Mouse (Mus musculus) liver, adult 2 months (tissue): Measurements from ENCODE around the gene Kctd7. TPM values are rescaled to one million over a fixed set of nuclear protein-coding genes. Genes with fewer than 3 reads are reported as not detected.
A peak's percentile ranks its signal among the peaks of the same experiment; 100 is the strongest.

Source experiments
- DNase-seq: peaks from one replicate; pipeline ENCODE4 v3.0.0-alpha.2; 2011; ENCODE audit warnings: low read depth, low spot score; ENCODE audit errors: extremely low read depth
- H3K27ac ChIP-seq: fragments of 200-500 bp; replicated peaks from 2 replicates; pipeline ENCODE4 v1.5.1; 2012; ENCODE audit warnings: low read depth, mild to moderate bottlenecking, control low read depth, inconsistent platforms, low read length; ENCODE audit not compliant: insufficient read depth
- H3K27me3 ChIP-seq: fragments of 200-500 bp; 2 replicates; pipeline ENCODE4 v1.6.1; 2012; ENCODE audit warnings: mild to moderate bottlenecking, moderate library complexity, low read length, inconsistent platforms; ENCODE audit not compliant: control insufficient read depth, insufficient read depth
- H3K36me3 ChIP-seq: fragments of 200-500 bp; 2 replicates; pipeline ENCODE4 v1.6.1; 2012; ENCODE audit warnings: low read length, inconsistent platforms; ENCODE audit not compliant: control insufficient read depth, insufficient read depth
- H3K4me1 ChIP-seq: fragments of 200-500 bp; 2 replicates; pipeline ENCODE4 v1.6.1; 2011; ENCODE audit warnings: low read length; ENCODE audit not compliant: control insufficient read depth, insufficient read depth
- H3K4me3 ChIP-seq: fragments of 200-500 bp; 2 replicates; pipeline ENCODE4 v1.5.1; 2011; ENCODE audit warnings: low read depth, mild to moderate bottlenecking, control low read depth, low read length, moderate library complexity; ENCODE audit not compliant: insufficient read depth
- H3K79me2 ChIP-seq: fragments of 200-500 bp; 2 replicates; pipeline ENCODE4 v1.6.1; 2012; ENCODE audit warnings: inconsistent platforms, mild to moderate bottlenecking, low read length, moderate library complexity; ENCODE audit not compliant: control insufficient read depth, insufficient read depth
- H3K9ac ChIP-seq: fragments of 200-500 bp; 2 replicates; pipeline ENCODE4 v1.6.1; 2012; ENCODE audit warnings: low read depth, mild to moderate bottlenecking, control low read depth, inconsistent platforms, low read length
- CTCF ChIP-seq: fragments of 200-500 bp; IDR thresholded peaks from 2 replicates; pipeline ENCODE4 v1.5.1; 2011; ENCODE audit warnings: low read depth, low read length, control low read depth
- POLR2A ChIP-seq: fragments of 200-500 bp; IDR thresholded peaks from 2 replicates; pipeline ENCODE4 v1.6.1; 2011; ENCODE audit warnings: low read length, control low read depth; ENCODE audit not compliant: insufficient read depth; ENCODE audit errors: extremely low read depth
- WGBS: fragments of 180-500 bp; shearing (Covaris S2); methylation state at CpG from one replicate; pipeline ENCODE4 v1.1.7; 2018; 5-methylcytosine and 5-hydroxymethylcytosine counted together
- polyA plus RNA-seq: library from polyadenylated mRNA; depleted of rRNA; stranded (reverse); fragments of >200 nt; gene quantifications from 2 replicates; pipeline ENCODE4 v1.2.3, GENCODE M21; 2012; rRNA removed
- total RNA-seq: library from RNA; depleted of rRNA; stranded (reverse); fragments of >200 nt; gene quantifications from 2 replicates; pipeline ENCODE4 v1.2.3, GENCODE M21; 2014; rRNA removed

The Kctd7 gene
- total and polyA plus RNA-seq, 2 experiments: 2.0 to 4.0 TPM

DNA sequence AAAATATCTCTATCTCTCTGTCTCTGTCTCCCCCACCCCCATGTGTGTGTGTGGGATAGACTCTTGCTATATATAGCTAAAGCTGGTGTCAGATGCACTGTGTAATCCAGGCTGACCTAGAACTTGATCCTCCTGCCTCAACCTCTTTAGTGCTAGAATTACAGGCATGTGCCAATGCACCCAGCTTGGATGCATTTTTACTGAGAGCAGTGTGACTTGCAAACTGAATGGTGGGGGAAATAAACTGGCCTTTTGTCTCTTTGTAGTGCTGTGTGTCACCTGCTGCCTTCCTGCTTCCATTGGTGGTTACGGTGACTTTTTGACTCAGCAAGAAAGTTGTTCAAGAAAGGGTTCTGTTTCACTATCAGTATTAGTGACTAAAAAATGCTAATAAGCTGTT lies 51.6 kb downstream of the Kctd7 start:
- H3K4me1 ChIP-seq: peaks cover 34% of the 10 kb centered on the region
- H3K9ac ChIP-seq: no peak overlapping the region
- H3K27me3 ChIP-seq: no peaks in the 10 kb centered on the region
- no peak for DNase-seq
- H3K27ac ChIP-seq: no peak overlapping the region
- H3K36me3 ChIP-seq: peaks cover 36% of the 10 kb centered on the region
- H3K4me3 ChIP-seq: no peak overlapping the region
- TF ChIP-seq POLR2A (no peak), CTCF (no peak)
- WGBS: 81% methylated on average over 1 of the region's 1 CpGs
- H3K79me2 ChIP-seq: peaks cover 9% of the 10 kb centered on the region; the same call in 1 of the 2 replicates

GRCm38 (mm10) chr5:130197454-130197853 lies 52.8 kb downstream of the Kctd7 start:
- no peak overlapping the region for H3K27ac ChIP-seq
- H3K9ac ChIP-seq: no peak overlapping the region
- no peak for TF ChIP-seq CTCF
- TF ChIP-seq POLR2A: no peak
- H3K27me3 ChIP-seq: no peaks in the 10 kb centered on the region
- DNase-seq: no peak
- H3K4me1 ChIP-seq: peaks cover 27% of the 10 kb centered on the region
- peaks cover 31% of the 10 kb centered on the region for H3K36me3 ChIP-seq
- 61% methylated on average over 3 of the region's 3 CpGs for WGBS
- H3K4me3 ChIP-seq: no peak overlapping the region
- H3K79me2 ChIP-seq: peaks cover 12% of the 10 kb centered on the region; the same call in 1 of the 2 replicates

DNA sequence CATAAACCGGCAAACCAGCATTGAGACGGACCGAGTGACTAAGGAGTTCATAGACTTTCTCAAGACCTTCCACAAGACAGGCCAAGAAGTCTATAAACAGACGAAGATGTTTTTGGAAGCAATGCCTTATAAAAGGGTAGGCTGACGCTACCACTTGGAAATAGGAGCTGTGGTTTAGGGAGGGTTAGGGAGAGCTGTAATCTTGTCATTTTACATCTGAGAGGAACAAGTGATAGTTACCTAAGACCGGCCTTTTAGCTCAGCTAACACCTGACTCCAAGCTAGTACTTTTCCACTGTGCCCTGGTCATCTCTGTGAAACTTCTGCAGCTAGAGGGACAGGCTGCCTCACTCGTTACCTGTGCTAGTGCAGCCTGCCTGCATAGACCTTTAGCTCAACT lies 53.3 kb downstream of the Kctd7 start:
- Histone ChIP-seq H3K9ac (no peak overlapping the region), H3K36me3 (peaks cover 31% of the 10 kb centered on the region), H3K27ac (no peak overlapping the region), H3K27me3 (no peaks in the 10 kb centered on the region), H3K4me1 (peaks cover 30% of the 10 kb centered on the region), H3K79me2 (peaks cover 12% of the 10 kb centered on the region; the same call in 1 of the 2 replicates), H3K4me3 (no peak overlapping the region)
- DNase-seq: no peak
- 91% methylated on average over 7 of the region's 7 CpGs for WGBS
- TF ChIP-seq CTCF (no peak), POLR2A (no peak)

DNA sequence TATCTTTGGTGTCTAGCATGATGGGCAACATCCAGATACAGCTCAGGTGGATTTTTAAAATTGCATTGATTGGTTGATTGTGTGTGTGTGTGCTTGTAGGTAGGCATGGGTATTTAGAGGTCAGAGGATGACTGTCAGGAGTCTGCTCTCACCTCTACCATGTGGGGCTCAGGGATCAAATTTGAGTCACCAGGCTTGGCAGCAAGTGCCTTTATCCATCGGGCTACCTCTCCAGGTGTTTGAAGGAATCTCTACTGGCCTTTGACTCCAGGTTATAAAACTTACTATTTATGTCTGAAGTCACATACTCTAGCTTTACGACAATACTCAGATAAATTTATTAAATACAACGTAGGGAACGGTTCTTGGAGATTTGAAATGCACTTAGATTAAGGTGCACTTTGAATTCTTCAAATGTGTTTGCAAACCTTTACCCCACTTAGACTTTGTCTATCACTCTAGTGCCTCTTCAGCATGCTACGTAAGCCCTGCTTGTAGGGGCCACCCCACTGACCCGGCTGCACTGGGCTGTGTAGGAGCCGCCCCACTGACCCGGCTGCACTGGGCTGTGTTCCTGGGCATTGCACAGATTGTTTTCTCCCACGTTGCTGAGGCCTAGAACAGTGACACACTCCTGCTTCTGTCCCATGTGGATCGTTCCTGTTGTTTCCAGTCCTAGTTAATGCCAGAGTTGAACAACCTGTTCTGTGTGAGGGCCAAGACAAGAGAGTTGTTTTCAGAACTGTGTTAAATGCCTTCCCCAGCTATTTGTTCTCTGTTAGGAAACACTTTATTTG lies 55.8 kb downstream of the Kctd7 start:
- TF ChIP-seq CTCF: no peak
- TF ChIP-seq POLR2A: no peak
- H3K4me3 ChIP-seq: no peak overlapping the region
- H3K79me2 ChIP-seq: peaks cover 6% of the 10 kb centered on the region; the same call in 1 of the 2 replicates
- peak; percentile 99 for DNase-seq
- peaks cover 29% of the 10 kb centered on the region for H3K4me1 ChIP-seq
- H3K9ac ChIP-seq: no peak overlapping the region; the same call in 1 of the 2 replicates
- H3K36me3 ChIP-seq: peaks cover 25% of the 10 kb centered on the region
- WGBS: 25% methylated on average over 10 of the region's 10 CpGs
- H3K27me3 ChIP-seq: no peaks in the 10 kb centered on the region
- peak overlapping the region; percentile 91 for H3K27ac ChIP-seq

DNA sequence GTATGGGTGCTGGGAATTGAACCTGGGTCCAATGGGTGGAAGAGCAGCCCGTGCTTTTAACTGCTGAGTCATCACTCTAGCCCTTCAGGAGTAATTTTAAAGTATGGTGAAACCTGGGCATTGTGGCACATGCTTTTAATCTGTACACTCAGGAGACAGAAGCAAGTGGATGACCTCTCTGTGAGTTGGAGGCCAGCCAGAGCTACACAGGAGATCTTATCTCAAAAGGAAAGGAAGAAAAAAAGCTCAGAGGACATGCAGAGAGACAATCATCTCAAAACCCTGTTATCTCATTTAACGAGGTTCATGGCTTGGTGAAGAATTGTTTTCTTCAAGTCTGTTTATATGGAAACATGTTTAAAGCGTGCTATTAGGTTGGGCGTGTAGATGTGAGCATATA lies 59.3 kb downstream of the Kctd7 start:
- 53% methylated on average over 4 of the region's 4 CpGs for WGBS
- 0 out of 2 replicates have a peak, but pooled peaks cover 3% of the 10 kb centered on the region for H3K79me2 ChIP-seq
- H3K4me1 ChIP-seq: peaks cover 30% of the 10 kb centered on the region
- H3K27ac ChIP-seq: peak overlapping the region; percentile 43
- no peak overlapping the region for H3K9ac ChIP-seq
- DNase-seq: peak; percentile 82
- no peaks in the 10 kb centered on the region for H3K27me3 ChIP-seq
- TF ChIP-seq CTCF (no peak), POLR2A (no peak)
- H3K4me3 ChIP-seq: no peak overlapping the region
- peaks cover 19% of the 10 kb centered on the region; the same call in 1 of the 2 replicates for H3K36me3 ChIP-seq

GRCm38 (mm10) chr5:130204560-130204959 lies 59.9 kb downstream of the Kctd7 start:
- WGBS: 85% methylated on average over 6 of the region's 6 CpGs

More at GRCm38 (mm10) chr5:130204560-130204959, 59.9 kb downstream of the Kctd7 start:
- TF ChIP-seq CTCF (no peak), POLR2A (no peak)
- Histone ChIP-seq H3K36me3 (peaks cover 15% of the 10 kb centered on the region; the same call in 1 of the 2 replicates), H3K4me3 (no peak overlapping the region), H3K9ac (no peak overlapping the region), H3K79me2 (0 out of 2 replicates have a peak, but pooled peaks cover 3% of the 10 kb centered on the region), H3K27me3 (no peaks in the 10 kb centered on the region), H3K4me1 (peaks cover 30% of the 10 kb centered on the region), H3K27ac (peak overlapping the region; percentile 42)
- DNase-seq: no peak

Other genes starting within 250 kb of the Kctd7 start
- 5.1 and 5.8 TPM in 2 replicates for gene Zbed5, start 249.1 kb upstream of the Kctd7 start, total RNA-seq
- 0.62 TPM in 2 replicates for gene Zbed5, start 249.1 kb upstream of the Kctd7 start, polyA plus RNA-seq
- 0.13 and 0.28 TPM in 2 replicates for gene Phkg1, start 246.3 kb upstream of the Kctd7 start, total RNA-seq
- gene Phkg1, start 246.3 kb upstream of the Kctd7 start, polyA plus RNA-seq: 0.07 and 0.15 TPM in 2 replicates
- gene Nupr1l, start 236.3 kb upstream of the Kctd7 start, total RNA-seq: 0.54 and 2.2 TPM in 2 replicates
- 1.2 and 2.2 TPM in 2 replicates for gene Nupr1l, start 236.3 kb upstream of the Kctd7 start, polyA plus RNA-seq
- gene Vkorc1l1, start 202.9 kb upstream of the Kctd7 start, total RNA-seq: 20.3 and 24.3 TPM in 2 replicates
- gene Vkorc1l1, start 202.9 kb upstream of the Kctd7 start, polyA plus RNA-seq: 14.4 and 14.6 TPM in 2 replicates
- 13.6 and 21.1 TPM in 2 replicates for gene Gusb, start 141.8 kb upstream of the Kctd7 start, total RNA-seq
- 17.6 and 18.6 TPM in 2 replicates for gene Gusb, start 141.8 kb upstream of the Kctd7 start, polyA plus RNA-seq
- 683 and 898 TPM in 2 replicates for gene Asl, start 115.6 kb upstream of the Kctd7 start, total RNA-seq
- gene Asl, start 115.6 kb upstream of the Kctd7 start, polyA plus RNA-seq: 622 and 696 TPM in 2 replicates
- 27.8 and 33.6 TPM in 2 replicates for gene Crcp, start 115.6 kb upstream of the Kctd7 start, total RNA-seq
- gene Crcp, start 115.6 kb upstream of the Kctd7 start, polyA plus RNA-seq: 11.8 and 14.7 TPM in 2 replicates
- 15.6 and 20.1 TPM in 2 replicates for gene Tpst1, start 71.5 kb upstream of the Kctd7 start, total RNA-seq
- 9.3 and 10.8 TPM in 2 replicates for gene Tpst1, start 71.5 kb upstream of the Kctd7 start, polyA plus RNA-seq
- gene Rabgef1, start 26.9 kb downstream of the Kctd7 start, total RNA-seq: 11.4 and 13.1 TPM in 2 replicates
- gene Rabgef1, start 26.9 kb downstream of the Kctd7 start, polyA plus RNA-seq: 8.3 and 11.8 TPM in 2 replicates
- 19.8 and 26.6 TPM in 2 replicates for gene Tmem248, start 72.2 kb downstream of the Kctd7 start, total RNA-seq
- 28.9 and 34.3 TPM in 2 replicates for gene Tmem248, start 72.2 kb downstream of the Kctd7 start, polyA plus RNA-seq
- 36.9 and 42.5 TPM in 2 replicates for gene Sbds, start 110.7 kb downstream of the Kctd7 start, total RNA-seq
- 25.9 and 29.4 TPM in 2 replicates for gene Sbds, start 110.7 kb downstream of the Kctd7 start, polyA plus RNA-seq
- gene Tyw1, start 110.8 kb downstream of the Kctd7 start, total RNA-seq: 12.8 and 13.3 TPM in 2 replicates
- gene Tyw1, start 110.8 kb downstream of the Kctd7 start, polyA plus RNA-seq: 6.8 and 8.0 TPM in 2 replicates
- gene Caln1, start 224.6 kb downstream of the Kctd7 start, total RNA-seq: 2.8 and 2.9 TPM in 2 replicates
- 2.0 and 2.4 TPM in 2 replicates for gene Caln1, start 224.6 kb downstream of the Kctd7 start, polyA plus RNA-seq
- not detected in 2 replicates for gene A330070K13Rik, start 239.8 kb downstream of the Kctd7 start, total RNA-seq
- not detected in 2 replicates for gene A330070K13Rik, start 239.8 kb downstream of the Kctd7 start, polyA plus RNA-seq